Mouse (Mus musculus) cortical plate, adult 2 months (tissue): ENCODE data around the gene Vmn1r42. TPM values are rescaled to one million over a fixed set of nuclear protein-coding genes. Genes with fewer than 3 reads are reported as not detected.
"Not testable (repeated sequence)": the region's sequence is repeated elsewhere in the genome, so short reads cannot be mapped to it uniquely, and the experiment has no call there.

Experiments
- H3K27ac ChIP-seq: fragments of 200-500 bp; 2 replicates; pipeline ENCODE4 v1.5.1; 2012; ENCODE audit warnings: low read length, control low read depth, inconsistent platforms; ENCODE audit not compliant: insufficient read depth
- H3K4me1 ChIP-seq: fragments of 200-500 bp; 2 replicates; pipeline ENCODE4 v1.6.1; 2011; ENCODE audit warnings: low read length; ENCODE audit not compliant: control insufficient read depth, insufficient read depth
- H3K4me3 ChIP-seq: fragments of 200-500 bp; 2 replicates; pipeline ENCODE4 v1.5.1; 2011; ENCODE audit warnings: mild to moderate bottlenecking, low read length, control low read depth; ENCODE audit not compliant: insufficient read depth
- CTCF ChIP-seq: fragments of 200-500 bp; IDR thresholded peaks from 2 replicates; pipeline ENCODE4 v1.5.1; 2011; ENCODE audit warnings: mild to moderate bottlenecking, control low read depth, low read length; ENCODE audit not compliant: insufficient read depth; ENCODE audit errors: extremely low read depth
- POLR2A ChIP-seq: fragments of 200-500 bp; IDR thresholded peaks from 2 replicates; pipeline ENCODE4 v1.6.1; 2011; ENCODE audit warnings: mild to moderate bottlenecking, low read length, control low read depth; ENCODE audit not compliant: insufficient read depth; ENCODE audit errors: extremely low read depth
- polyA plus RNA-seq: library from polyadenylated mRNA; depleted of rRNA; stranded (reverse); fragments of >200 nt; gene quantifications from 2 replicates; pipeline ENCODE4 v1.2.3, GENCODE M21; 2012; rRNA removed

Gene Vmn1r42
- polyA plus RNA-seq: not detected in 2 replicates

DNA sequence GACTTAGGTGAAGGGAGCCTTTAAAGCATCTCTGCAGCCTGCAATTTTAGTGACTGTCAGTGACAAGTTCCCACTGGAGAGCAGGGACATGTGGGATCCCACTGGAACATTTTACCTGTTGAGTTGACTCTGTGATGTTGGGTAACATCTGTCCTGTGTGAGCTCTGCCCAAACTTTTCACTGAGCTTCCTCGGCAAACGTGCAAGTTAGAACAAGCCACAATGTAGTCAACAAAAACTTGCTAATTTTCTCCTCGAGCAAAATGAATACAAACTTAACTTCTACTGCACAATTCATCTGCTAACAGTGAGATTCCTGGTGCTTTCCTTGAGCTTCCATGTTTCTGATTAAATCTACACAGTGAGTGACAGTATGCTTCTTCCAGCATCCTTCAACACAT lies at the start of gene Vmn1r42, which contains the start of gene Vmn1r43:
Gene Vmn1r42, minus strand, starts transcription at position 101 of the 400 bp plus-strand sequence.
Gene Vmn1r43, minus strand, starts transcription at position 101 of the 400 bp plus-strand sequence.
- not testable (repeated sequence) for H3K27ac ChIP-seq, H3K4me3 ChIP-seq, H3K4me1 ChIP-seq

DNA sequence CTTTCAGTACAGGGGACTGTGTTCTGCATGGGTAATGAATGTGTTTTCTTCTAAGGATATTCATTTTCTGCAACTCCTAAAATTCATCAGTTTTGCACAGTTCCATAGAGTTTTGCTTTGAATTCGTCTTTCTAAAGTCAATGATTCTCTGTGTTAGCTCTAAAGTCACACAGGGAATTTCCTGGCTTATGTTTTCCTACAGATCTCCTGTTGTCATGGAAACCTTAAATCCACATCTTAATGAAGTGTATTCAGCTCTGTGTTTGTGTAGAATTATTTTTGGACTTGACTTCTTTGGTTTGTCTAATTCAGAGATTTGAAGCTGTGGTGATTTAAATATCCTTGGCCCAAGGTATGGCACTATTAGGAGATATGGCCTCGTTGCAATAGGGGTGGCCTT lies 7.6 kb upstream of the Vmn1r42 start:
- no peak overlapping the region for H3K4me3 ChIP-seq
- H3K4me1 ChIP-seq: no peaks in the 10 kb centered on the region
- no peak overlapping the region for H3K27ac ChIP-seq
- TF ChIP-seq CTCF (no peak), POLR2A (no peak)

DNA sequence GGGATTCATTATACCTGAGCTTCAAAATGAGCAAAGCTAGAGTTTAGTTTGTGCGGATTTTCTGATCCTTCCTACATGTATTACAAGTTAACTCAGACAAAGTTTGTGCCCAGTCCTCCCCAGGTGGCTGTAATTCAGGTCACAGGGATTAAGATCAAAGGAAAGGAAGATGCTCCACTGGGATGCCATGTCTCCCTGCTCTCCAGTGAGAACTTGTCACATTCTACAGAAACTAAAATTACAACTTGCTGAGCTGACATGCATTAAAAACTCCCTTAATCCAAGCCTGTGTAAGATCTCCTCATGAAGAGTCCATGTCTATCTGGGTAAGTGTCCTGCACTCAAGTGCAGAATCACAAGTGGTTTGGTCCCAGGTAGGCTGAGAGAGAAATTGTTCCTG lies 7.1 kb upstream of the Vmn1r42 start, which contains the start of gene Vmn1r44:
Gene Vmn1r44, plus strand, starts transcription at position 301 of the 400 bp plus-strand sequence.
- H3K27ac ChIP-seq: no peak within 1 kb of the TSS
- H3K4me1 ChIP-seq: no peaks in the 10 kb centered on the region
- no peak for TF ChIP-seq CTCF
- H3K4me3 ChIP-seq: no peak within 1 kb of the TSS

DNA sequence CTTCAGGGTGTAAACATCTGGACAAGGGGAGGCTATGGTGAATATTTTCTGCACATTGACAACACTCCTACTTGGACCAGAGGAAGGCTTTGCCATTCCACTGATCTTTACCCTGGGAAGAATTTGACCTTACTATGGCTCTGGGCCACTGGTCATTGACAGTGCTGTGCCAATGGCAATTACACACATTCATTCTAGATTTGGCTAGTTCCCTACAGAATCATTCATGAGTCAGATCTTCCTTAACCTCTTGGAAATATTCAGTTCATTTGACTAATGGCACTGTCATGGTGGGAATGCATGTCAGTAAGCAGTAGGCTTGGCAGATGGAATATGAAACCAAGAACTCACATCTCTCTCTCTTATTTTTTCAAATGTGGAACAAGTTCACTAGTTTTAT lies 4.7 kb upstream of the Vmn1r42 start:
- Histone ChIP-seq H3K4me3 (no peak overlapping the region), H3K4me1 (no peaks in the 10 kb centered on the region), H3K27ac (no peak overlapping the region)
- TF ChIP-seq POLR2A (no peak), CTCF (no peak)

DNA sequence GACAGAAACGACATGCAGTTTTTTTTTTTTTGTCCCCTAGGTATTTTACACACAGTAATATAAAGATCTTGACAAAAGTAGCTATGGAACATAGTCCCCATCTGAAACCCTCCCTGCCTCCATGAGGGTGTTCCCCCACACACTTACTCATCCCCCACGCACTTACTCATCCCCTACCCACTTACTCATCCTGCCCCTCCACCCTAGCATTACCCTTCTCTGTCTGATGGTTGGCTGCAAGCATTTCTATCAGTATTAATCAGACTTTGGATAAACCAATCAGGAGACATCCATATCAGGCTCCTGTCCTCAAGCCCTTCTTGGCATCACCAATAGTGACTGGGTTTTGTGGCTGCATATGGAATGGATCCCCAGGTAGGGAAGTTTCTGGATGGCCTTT lies 750 bp upstream of the Vmn1r42 start:
- no peak for TF ChIP-seq CTCF
- no peak for TF ChIP-seq POLR2A
- H3K27ac ChIP-seq: no peak overlapping the region
- no peak overlapping the region for H3K4me3 ChIP-seq
- no peaks in the 10 kb centered on the region for H3K4me1 ChIP-seq

DNA sequence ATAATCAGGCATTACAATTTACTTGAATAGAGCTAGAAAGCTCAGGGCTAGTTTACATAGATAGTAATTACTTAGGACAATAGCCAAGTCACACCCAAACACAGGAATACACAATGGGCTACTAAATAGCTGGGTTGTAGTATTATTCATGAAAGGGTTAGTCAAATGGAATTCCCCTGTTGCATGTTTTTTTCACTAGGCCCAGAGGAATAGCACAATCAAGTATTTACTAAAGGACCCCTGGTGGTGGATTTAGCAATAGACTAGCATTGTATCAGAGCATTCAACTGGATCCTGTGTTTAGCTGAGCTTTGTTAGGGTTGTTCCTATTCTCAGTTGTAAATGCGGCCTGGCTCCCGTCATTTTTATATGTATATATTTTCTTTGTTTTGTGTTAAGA lies 8.2 kb downstream of the Vmn1r42 start:
- TF ChIP-seq POLR2A: no peak
- TF ChIP-seq CTCF: no peak
- Histone ChIP-seq H3K4me1 (no peaks in the 10 kb centered on the region), H3K4me3 (no peak overlapping the region), H3K27ac (no peak overlapping the region)

DNA sequence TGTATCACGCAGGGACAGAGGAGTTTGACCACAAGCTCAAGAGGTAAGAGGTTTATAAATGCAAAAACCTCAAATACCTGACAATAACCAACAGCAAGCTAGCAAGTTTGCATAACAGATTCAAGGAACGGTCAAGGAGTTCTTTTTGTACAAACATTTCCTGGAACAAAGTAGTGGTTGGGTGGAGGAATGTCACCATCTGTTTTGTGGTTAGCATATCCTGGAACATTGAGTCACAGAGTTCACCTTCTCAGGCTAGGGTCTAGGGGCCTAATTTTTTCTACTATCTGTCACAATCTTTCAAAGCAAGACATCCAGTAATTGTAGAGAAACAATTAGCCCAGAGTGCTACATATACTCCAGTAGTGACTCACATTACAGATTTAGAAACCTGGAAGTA lies 8.9 kb downstream of the Vmn1r42 start:
- H3K4me3 ChIP-seq: no peak overlapping the region
- H3K27ac ChIP-seq: no peak overlapping the region
- TF ChIP-seq POLR2A (no peak), CTCF (no peak)
- no peaks in the 10 kb centered on the region for H3K4me1 ChIP-seq

DNA sequence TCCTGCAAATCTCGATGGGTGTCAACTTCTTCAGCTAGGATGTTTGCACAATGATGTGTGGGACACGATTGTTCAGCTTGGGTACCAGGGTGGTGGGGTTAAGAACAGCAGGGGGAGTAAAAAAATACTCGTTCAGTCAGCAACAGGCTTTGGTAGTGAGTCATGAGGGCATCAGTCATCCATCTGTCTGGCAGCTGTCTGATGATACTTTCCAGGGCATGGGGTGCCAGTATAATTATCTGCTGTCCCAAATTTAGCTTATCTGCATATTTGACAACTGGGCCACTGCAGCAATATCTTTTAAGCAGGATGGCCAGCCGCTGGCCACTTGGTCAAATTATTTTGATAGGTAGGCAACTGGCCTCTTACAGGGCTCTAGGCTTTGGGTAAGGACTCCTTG lies 12.4 kb downstream of the Vmn1r42 start:
- no peaks in the 10 kb centered on the region for H3K4me1 ChIP-seq
- H3K27ac ChIP-seq: no peak overlapping the region
- no peak overlapping the region for H3K4me3 ChIP-seq
- TF ChIP-seq POLR2A (no peak), CTCF (no peak)

DNA sequence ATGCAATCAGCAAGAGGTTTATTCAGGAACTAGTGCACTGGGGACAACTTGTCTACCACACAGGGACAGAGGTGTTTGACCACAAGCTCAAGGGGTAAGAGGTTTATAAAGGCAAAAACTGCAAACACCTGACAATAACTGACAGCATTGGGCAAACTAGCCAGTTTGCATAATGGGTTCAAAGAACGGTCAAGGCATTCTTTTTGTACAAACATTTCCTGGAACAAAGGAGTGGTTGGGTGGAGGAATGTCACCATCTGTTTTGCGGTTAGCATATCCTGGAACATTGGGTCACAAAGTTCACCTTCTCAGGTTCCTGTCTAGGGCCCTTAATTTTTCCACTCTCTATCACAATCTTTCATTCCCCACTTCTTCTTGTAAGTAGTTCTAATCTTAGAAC lies 16.4 kb downstream of the Vmn1r42 start:
- Histone ChIP-seq H3K4me1 (no peaks in the 10 kb centered on the region), H3K4me3 (no peak overlapping the region), H3K27ac (no peak overlapping the region)
- TF ChIP-seq POLR2A: no peak
- no peak for TF ChIP-seq CTCF

DNA sequence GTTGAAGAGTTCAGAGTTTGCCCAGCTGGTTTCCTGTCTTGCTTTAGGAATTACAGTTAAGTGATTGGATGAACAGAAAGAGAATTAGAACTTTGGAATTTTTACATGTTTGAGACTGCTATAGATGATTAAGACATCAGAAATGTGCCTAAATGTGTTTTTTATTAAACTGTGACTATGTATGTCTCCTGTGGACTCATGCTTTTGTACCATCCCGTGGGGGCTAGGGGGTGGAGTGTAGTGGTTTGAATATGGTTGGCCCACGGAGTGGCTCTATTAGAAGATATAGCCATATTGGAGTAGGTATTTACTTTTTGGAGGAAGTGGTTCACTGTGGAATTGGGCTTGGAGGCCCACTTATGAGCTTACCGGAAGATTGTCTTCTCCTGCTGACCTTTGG lies 18.7 kb downstream of the Vmn1r42 start:
- no peak for TF ChIP-seq POLR2A
- TF ChIP-seq CTCF: no peak
- Histone ChIP-seq H3K4me3 (no peak overlapping the region), H3K27ac (no peak overlapping the region), H3K4me1 (no peaks in the 10 kb centered on the region)

Other genes with a start within 250 kb of the Vmn1r42 start
- 3.2 and 3.6 TPM in 2 replicates for gene Txnrd3, start 232.4 kb downstream of the Vmn1r42 start, polyA plus RNA-seq
- gene Vmn1r40, start 168.9 kb downstream of the Vmn1r42 start, polyA plus RNA-seq: not detected in 2 replicates
- gene Vmn1r41, start 135.6 kb downstream of the Vmn1r42 start, polyA plus RNA-seq: not detected in 2 replicates
- not detected in 2 replicates for gene Vmn1r43, start within 50 bp of the Vmn1r42 start, polyA plus RNA-seq
- gene Vmn1r44, start 7.2 kb upstream of the Vmn1r42 start, polyA plus RNA-seq: not detected in 2 replicates
- not detected in 2 replicates for gene Vmn1r45, start 64.2 kb upstream of the Vmn1r42 start, polyA plus RNA-seq
- gene Vmn1r46, start 92.9 kb upstream of the Vmn1r42 start, polyA plus RNA-seq: not detected in 2 replicates
- not detected in 2 replicates for gene Vmn1r47, start 139.7 kb upstream of the Vmn1r42 start, polyA plus RNA-seq
- gene Vmn1r48, start 160.4 kb upstream of the Vmn1r42 start, polyA plus RNA-seq: not detected in 2 replicates
- not detected in 2 replicates for gene Vmn1r49, start 202.1 kb upstream of the Vmn1r42 start, polyA plus RNA-seq
- not detected in 2 replicates for gene Vmn1r50, start 225.0 kb upstream of the Vmn1r42 start, polyA plus RNA-seq
- gene Vmn1r51, start 246.2 kb upstream of the Vmn1r42 start, polyA plus RNA-seq: not detected in 2 replicates